Mouse (Mus musculus) neural tube, embryonic 13.5 days (tissue): ENCODE data around the gene Abca13. TPM values are rescaled to one million over a fixed set of nuclear protein-coding genes. Genes with fewer than 3 reads are reported as not detected.
"Not testable (repeated sequence)": the region's sequence is repeated elsewhere in the genome, so short reads cannot be mapped to it uniquely, and the experiment has no call there.

Experiments used
- ATAC-seq: fragments of 200-750 bp; cut with Nextera tagmentation; 2 replicates; pipeline ENCODE4 v1.8.0; 2017; ENCODE audit warnings: low read depth, mild to moderate bottlenecking, moderate TSS enrichment, moderate library complexity
- H3K27ac ChIP-seq: fragments of 300-500 bp; sonication (generic); replicated peaks from 2 replicates; pipeline ENCODE4 v1.5.1; 2015; ENCODE audit warnings: moderate library complexity, mild to moderate bottlenecking, inconsistent platforms
- H3K27me3 ChIP-seq: fragments of 300-500 bp; sonication (generic); 2 replicates; pipeline ENCODE4 v1.6.1; 2015; ENCODE audit warnings: mild to moderate bottlenecking, inconsistent platforms
- H3K36me3 ChIP-seq: fragments of 300-500 bp; sonication (generic); 2 replicates; pipeline ENCODE4 v1.6.1; 2015; ENCODE audit warnings: mild to moderate bottlenecking, inconsistent platforms
- H3K4me1 ChIP-seq: fragments of 300-500 bp; sonication (generic); replicated peaks from 2 replicates; pipeline ENCODE4 v1.6.1; 2015; ENCODE audit warnings: inconsistent platforms
- H3K4me2 ChIP-seq: fragments of 300-500 bp; sonication (generic); 2 replicates; pipeline ENCODE4 v1.6.1; 2015; ENCODE audit warnings: inconsistent platforms, mild to moderate bottlenecking, moderate library complexity
- H3K4me3 ChIP-seq: fragments of 300-500 bp; sonication (generic); 2 replicates; pipeline ENCODE4 v1.5.1; 2015; ENCODE audit warnings: mild to moderate bottlenecking, inconsistent platforms
- H3K9ac ChIP-seq: fragments of 300-500 bp; sonication (generic); 2 replicates; pipeline ENCODE4 v1.6.1; 2015; ENCODE audit warnings: moderate library complexity, mild to moderate bottlenecking, inconsistent platforms
- H3K9me3 ChIP-seq: fragments of 300-500 bp; sonication (generic); 2 replicates; pipeline ENCODE4 v1.6.1; 2016; ENCODE audit warnings: inconsistent platforms
- WGBS: fragments of 180-500 bp; shearing (Covaris S2); methylation state at CpG from one replicate; pipeline ENCODE4 v1.1.7; 2015; 5-methylcytosine and 5-hydroxymethylcytosine counted together
- polyA plus RNA-seq: library from polyadenylated mRNA; unstranded; fragments of >200 nt; fragmentation: Nextera tagmentation; extraction: Ambion mirVana; gene quantifications from 2 replicates; pipeline ENCODE4 v1.2.1, GENCODE M21; 2015

Gene Abca13
- polyA plus RNA-seq, 1 experiment from 2014 or later, result not detected

DNA sequence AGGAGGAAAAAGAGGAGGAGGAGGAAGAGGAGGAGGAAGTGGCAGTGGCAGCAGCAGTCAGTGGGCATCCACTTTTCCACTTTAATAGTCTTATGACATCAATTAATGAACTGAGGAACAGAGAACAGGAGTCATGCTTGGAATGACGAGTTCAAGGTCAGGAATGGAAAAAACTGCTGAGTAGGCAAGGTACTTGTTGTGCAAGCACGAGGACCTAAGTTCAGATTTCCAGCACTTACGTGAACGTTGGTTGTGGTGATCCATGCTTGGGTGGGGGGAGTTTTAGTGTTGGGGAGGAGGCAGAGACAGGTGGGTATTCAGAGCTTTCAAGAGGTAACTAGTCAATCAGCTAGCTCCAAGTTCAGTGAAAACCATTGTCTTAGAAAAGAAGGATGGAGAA lies 113.7 kb downstream of the Abca13 start:
- Histone ChIP-seq H3K4me1 (no peaks in the 10 kb centered on the region), H3K9ac (no peak overlapping the region), H3K4me2 (no peak overlapping the region), H3K4me3 (no peak overlapping the region), H3K36me3 (no peaks in the 10 kb centered on the region), H3K9me3 (no peaks in the 10 kb centered on the region), H3K27me3 (no peaks in the 10 kb centered on the region), H3K27ac (no peak overlapping the region)
- no peak for ATAC-seq
- WGBS, result 92% methylated on average over 4 of the region's 4 CpGs

DNA sequence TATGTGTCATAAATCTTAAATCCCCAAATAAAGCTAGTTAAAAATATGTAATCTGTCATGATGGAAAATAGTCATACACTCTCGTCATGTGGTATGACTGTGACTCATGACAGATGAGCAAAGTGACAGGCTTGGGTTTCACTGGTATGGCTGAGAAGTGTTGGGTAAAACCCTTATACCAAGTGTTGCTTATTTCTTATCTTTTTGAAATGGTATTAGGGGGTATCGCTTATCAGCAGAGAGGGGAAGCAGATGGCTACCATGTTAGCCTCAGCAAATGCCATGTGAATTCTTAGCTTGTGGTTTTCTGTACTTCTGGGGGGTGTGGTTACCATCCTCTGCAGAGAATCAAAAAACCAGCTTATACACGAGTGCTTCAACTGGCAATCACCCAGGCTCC lies 124.8 kb downstream of the Abca13 start:
- no peaks in the 10 kb centered on the region for H3K36me3 ChIP-seq
- no peaks in the 10 kb centered on the region for H3K27me3 ChIP-seq
- no peak overlapping the region for H3K27ac ChIP-seq
- 69% methylated on average over 3 of the region's 3 CpGs for WGBS
- H3K4me2 ChIP-seq, result no peak overlapping the region
- H3K9ac ChIP-seq, result no peak overlapping the region
- no peak overlapping the region for H3K4me3 ChIP-seq
- H3K4me1 ChIP-seq, result no peaks in the 10 kb centered on the region
- ATAC-seq, result no peak
- H3K9me3 ChIP-seq, result no peaks in the 10 kb centered on the region

DNA sequence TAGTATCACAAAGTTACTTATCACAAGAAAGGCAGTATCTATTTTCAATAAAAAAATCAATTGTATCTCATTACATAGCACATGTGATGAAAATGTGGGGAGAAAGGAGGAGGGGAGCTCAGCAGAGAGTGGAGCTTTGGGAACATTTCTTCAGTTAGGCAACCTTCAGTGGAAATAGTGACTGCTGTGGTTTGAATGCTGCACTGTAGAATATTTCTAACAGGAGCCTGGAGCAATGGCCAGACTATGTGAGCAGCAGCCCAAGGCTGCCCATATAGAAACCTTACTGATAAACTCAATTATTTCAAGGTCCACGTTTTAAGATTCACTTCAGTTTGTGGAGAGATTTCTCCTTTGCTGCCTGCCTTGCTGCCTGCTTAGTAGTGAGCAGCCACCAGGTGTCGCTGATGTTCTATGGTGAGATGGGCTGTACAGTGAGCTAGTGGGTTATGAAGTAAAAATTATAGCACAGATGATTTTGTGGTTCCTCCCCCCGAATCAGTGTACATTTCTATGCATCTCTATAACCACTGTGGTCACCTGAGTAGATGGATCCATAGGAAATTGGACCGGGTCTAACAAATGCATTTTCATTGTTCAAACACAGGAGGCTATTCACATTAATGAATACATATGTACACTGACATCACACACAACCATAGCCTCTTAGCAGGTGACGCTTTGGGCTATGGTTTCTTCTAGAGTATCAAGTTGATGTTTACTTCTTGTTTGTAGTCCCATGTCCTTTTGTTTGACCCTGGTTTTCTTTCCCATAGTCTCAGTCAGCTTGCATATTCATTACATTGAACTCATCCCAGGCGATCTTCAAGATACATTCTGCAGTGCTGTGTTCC lies 125.6 kb downstream of the Abca13 start:
- peak; percentile 84 for ATAC-seq
- Histone ChIP-seq H3K27ac (no peak overlapping the region), H3K9ac (no peak overlapping the region), H3K9me3 (no peaks in the 10 kb centered on the region), H3K4me3 (no peak overlapping the region), H3K4me2 (no peak overlapping the region), H3K4me1 (no peaks in the 10 kb centered on the region), H3K36me3 (no peaks in the 10 kb centered on the region), H3K27me3 (no peaks in the 10 kb centered on the region)
- 42% methylated on average over 6 of the region's 6 CpGs for WGBS

DNA sequence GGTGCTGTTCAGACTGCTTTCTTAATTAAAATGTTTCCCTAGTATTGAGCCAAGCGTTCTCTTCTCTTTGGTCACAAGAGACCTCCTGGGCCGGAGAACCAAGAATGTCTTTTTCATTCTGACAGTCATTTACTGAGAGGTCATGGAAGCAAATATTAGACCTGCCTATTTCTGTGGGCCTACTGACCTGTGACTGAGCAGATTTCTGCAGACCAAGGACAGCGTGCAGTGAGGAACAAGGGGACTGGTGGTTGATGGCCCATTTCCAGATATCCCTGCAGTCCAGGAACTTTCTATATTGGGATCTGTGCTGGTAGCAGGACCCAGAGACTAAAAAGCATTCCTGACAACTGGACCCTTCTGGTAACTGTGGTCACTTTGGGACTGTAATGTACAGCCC lies 146.4 kb downstream of the Abca13 start:
- Histone ChIP-seq H3K9ac (no peak overlapping the region), H3K27me3 (no peaks in the 10 kb centered on the region), H3K27ac (no peak overlapping the region), H3K4me3 (no peak overlapping the region), H3K9me3 (no peaks in the 10 kb centered on the region), H3K36me3 (no peaks in the 10 kb centered on the region), H3K4me2 (no peak overlapping the region), H3K4me1 (no peaks in the 10 kb centered on the region)
- no peak for ATAC-seq
- 77% methylated on average over 3 of the region's 3 CpGs for WGBS

DNA sequence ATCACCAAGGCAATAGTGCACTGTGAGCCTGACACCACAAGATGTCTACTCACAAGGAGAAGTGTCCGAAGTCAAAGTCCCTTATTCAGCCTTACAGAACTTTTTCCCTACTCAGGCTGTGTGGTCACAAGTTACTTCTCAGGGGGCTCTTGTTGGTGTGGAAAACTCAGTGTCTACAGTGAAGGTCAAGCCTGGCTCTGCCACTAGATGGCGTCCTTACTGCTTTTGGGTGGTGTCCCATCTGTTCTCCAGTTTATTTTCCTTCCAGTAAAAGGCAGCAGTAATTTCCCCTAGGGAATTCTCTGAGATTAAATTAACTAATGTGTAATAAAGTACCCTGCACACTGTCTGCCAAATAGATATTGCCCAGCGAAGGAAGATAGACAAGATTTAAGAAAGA lies 156.0 kb downstream of the Abca13 start:
- Histone ChIP-seq H3K4me1 (no peaks in the 10 kb centered on the region), H3K27me3 (no peaks in the 10 kb centered on the region), H3K4me2 (no peak overlapping the region), H3K9ac (no peak overlapping the region), H3K27ac (no peak overlapping the region), H3K9me3 (no peaks in the 10 kb centered on the region), H3K36me3 (no peaks in the 10 kb centered on the region), H3K4me3 (no peak overlapping the region)
- WGBS, result 38% methylated on average over 3 of the region's 3 CpGs
- ATAC-seq, result no peak

DNA sequence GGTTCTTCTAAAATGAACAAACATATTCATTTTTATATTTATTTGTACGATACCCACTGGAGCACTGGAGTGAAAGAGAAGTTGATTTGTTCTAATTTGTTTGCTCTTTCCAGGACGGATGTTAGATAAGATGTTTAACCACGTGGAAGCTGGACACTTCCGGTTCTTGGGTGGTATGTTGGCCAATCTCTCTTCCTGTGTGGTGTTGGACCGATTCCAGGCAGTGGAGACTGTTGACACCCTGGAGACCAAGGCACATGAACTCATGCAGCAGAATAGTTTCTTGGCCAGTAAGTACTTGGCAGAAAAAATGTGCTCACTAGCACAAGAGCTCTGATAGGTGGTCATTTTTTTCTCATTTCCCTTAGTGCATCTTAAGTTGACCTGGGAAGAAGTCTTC lies 181.4 kb downstream of the Abca13 start:
- no peak overlapping the region for H3K9ac ChIP-seq
- H3K27ac ChIP-seq, result no peak overlapping the region
- no peak overlapping the region for H3K4me2 ChIP-seq
- H3K27me3 ChIP-seq, result no peaks in the 10 kb centered on the region
- no peaks in the 10 kb centered on the region for H3K4me1 ChIP-seq
- no peaks in the 10 kb centered on the region for H3K9me3 ChIP-seq
- no peak for ATAC-seq
- 85% methylated on average over 5 of the region's 5 CpGs for WGBS
- no peaks in the 10 kb centered on the region for H3K36me3 ChIP-seq
- H3K4me3 ChIP-seq, result no peak overlapping the region

DNA sequence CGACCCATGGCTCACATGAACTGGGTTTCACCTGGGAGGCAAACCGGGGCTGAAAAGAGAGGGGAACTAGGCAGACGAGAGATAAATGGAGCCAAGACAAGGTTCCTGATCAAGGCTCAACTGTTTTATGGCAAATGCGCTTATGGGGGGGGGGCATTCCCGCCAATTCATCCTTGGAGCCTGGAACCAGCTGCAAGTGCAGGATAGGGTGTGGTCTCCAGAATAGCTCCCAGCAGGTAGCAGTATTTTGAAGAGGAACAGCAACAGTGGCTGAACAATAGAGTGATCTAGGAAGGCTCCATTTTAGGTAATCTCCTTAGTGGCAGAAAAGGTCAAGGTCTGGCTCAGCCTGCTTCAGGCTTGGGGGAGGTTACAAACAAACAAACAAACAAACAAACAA lies 182.7 kb downstream of the Abca13 start:
- not testable (repeated sequence) for H3K4me3 ChIP-seq, H3K9me3 ChIP-seq, H3K4me2 ChIP-seq, H3K9ac ChIP-seq, H3K27ac ChIP-seq, ATAC-seq, H3K4me1 ChIP-seq, H3K36me3 ChIP-seq, H3K27me3 ChIP-seq
- WGBS, result 79% methylated on average over 5 of the region's 5 CpGs

- H3K9ac ChIP-seq, result no peak overlapping the region
- ATAC-seq, result no peak
- no peak overlapping the region for H3K4me3 ChIP-seq
- H3K27me3 ChIP-seq, result no peaks in the 10 kb centered on the region
- no peaks in the 10 kb centered on the region for H3K4me1 ChIP-seq
- WGBS, result 97% methylated on average over 1 of the region's 1 CpGs
- no peak overlapping the region for H3K4me2 ChIP-seq
- no peaks in the 10 kb centered on the region for H3K36me3 ChIP-seq
- no peaks in the 10 kb centered on the region for H3K9me3 ChIP-seq
- no peak overlapping the region for H3K27ac ChIP-seq
Measured at GRCm38 (mm10) chr11:9388520-9388919, 196.8 kb downstream of the Abca13 start.

DNA sequence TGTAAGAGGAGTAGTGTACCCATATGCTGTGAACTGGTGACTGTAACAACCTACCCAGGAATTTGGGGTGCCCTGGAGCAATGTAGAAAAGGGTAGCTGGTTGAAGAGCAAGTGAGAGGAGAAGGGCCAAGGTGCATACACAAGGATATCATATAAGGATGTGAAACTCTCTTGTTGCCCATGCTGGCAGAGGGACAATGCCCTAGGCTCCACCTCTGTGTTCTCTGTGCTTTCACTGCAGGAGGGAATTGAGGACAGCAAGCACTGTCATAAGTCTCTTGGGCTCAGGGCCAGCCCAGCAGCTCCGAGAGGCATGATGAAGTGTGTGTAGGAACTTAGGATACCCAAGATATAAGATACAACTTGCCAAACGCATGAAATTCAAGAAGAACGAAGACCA lies 225.2 kb downstream of the Abca13 start:
- H3K4me2 ChIP-seq, result no peak overlapping the region
- H3K4me3 ChIP-seq, result no peak overlapping the region
- H3K27ac ChIP-seq, result no peak overlapping the region
- H3K36me3 ChIP-seq, result no peaks in the 10 kb centered on the region
- H3K4me1 ChIP-seq, result no peaks in the 10 kb centered on the region
- no peak for ATAC-seq
- 88% methylated on average over 3 of the region's 3 CpGs for WGBS
- no peaks in the 10 kb centered on the region for H3K9me3 ChIP-seq
- H3K9ac ChIP-seq, result no peak overlapping the region
- no peaks in the 10 kb centered on the region for H3K27me3 ChIP-seq

- Histone ChIP-seq H3K4me1 (no peaks in the 10 kb centered on the region), H3K4me3 (no peak overlapping the region), H3K27ac (no peak overlapping the region), H3K9me3 (no peaks in the 10 kb centered on the region), H3K4me2 (no peak overlapping the region), H3K36me3 (no peaks in the 10 kb centered on the region), H3K9ac (no peak overlapping the region), H3K27me3 (no peaks in the 10 kb centered on the region)
- ATAC-seq, result no peak
- WGBS, result 61% methylated on average over 2 of the region's 2 CpGs
Measured at GRCm38 (mm10) chr11:9420205-9420604, 228.5 kb downstream of the Abca13 start.

DNA sequence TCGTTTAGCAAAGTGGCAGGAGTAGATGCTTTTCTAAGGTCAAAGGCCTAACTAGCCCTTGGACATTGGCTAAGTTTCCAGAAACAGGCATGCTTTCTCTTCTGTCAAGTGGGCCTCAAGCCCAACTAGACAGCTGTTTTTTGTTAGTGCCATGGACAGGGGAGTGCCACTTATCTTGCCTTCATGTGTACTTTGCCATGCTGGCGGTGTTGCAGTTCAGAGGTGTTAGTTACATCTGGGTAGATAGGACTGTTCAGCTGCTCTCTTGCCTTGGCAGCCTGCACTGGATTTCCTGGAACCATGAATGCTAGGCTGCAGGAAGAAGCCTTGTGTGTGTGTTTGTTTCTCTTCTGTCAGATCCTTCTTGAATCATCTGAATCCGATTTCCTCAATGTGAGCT lies 235.7 kb downstream of the Abca13 start:
- Histone ChIP-seq H3K4me3 (no peak overlapping the region), H3K9me3 (no peaks in the 10 kb centered on the region), H3K36me3 (no peaks in the 10 kb centered on the region), H3K27me3 (no peaks in the 10 kb centered on the region), H3K27ac (no peak overlapping the region), H3K4me1 (no peaks in the 10 kb centered on the region), H3K4me2 (no peak overlapping the region), H3K9ac (no peak overlapping the region)
- 88% methylated on average over 3 of the region's 3 CpGs for WGBS
- ATAC-seq, result no peak

DNA sequence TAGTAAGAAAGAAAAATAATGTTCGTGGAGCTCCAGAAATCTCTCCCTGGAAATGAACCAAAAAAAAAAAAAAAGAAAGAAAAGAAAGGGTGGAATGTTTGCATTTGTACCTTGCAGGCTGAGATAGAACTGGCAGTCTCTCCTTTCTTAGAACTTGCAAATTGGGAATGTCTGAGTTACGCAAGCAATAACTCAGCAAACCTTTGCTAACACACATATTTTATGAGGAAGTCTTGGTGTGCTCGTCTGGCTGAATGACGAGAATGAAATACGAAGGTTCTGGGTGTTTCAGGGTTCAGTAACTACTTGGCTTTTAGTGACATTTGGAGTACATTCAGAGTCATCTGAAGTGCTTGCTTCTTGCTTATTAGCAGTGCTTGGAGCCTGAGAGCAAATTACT lies 241.1 kb downstream of the Abca13 start:
- Histone ChIP-seq H3K36me3 (no peaks in the 10 kb centered on the region), H3K27me3 (no peaks in the 10 kb centered on the region), H3K27ac (no peak overlapping the region), H3K4me1 (no peaks in the 10 kb centered on the region), H3K9me3 (no peaks in the 10 kb centered on the region), H3K9ac (no peak overlapping the region), H3K4me2 (no peak overlapping the region), H3K4me3 (no peak overlapping the region)
- no peak for ATAC-seq
- WGBS, result 72% methylated on average over 5 of the region's 5 CpGs

DNA sequence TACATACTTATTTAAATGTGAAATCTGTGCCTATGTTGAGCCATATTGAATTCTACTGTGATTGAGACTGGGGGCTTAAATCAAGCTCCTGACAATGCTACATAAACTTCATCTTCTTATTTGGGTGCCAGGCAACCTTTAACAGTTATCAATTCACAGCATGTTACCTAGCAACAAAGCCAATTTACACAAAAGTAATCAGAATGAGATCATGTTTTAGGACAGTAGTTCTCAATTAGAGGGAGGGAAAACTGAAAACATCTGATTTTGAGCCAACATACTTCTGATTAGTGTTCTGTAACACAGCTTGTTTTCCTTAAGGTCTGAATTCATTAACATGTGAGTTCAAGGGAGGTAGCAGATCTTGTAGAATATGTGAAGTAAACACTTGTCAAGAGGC lies 244.9 kb downstream of the Abca13 start:
- Histone ChIP-seq H3K4me1 (no peaks in the 10 kb centered on the region), H3K9ac (no peak overlapping the region), H3K4me2 (no peak overlapping the region), H3K4me3 (no peak overlapping the region), H3K27ac (no peak overlapping the region), H3K27me3 (no peaks in the 10 kb centered on the region), H3K36me3 (no peaks in the 10 kb centered on the region), H3K9me3 (no peaks in the 10 kb centered on the region)
- no peak for ATAC-seq
